Mouse (Mus musculus): ENCODE measurements at regions not wholly inside any gene's neighbourhood (a gene's known extent, or its start where the extent isn't known, plus 50 kb on each side); places are given as distances from the start of the nearest gene placed in this dataset.

DNA sequence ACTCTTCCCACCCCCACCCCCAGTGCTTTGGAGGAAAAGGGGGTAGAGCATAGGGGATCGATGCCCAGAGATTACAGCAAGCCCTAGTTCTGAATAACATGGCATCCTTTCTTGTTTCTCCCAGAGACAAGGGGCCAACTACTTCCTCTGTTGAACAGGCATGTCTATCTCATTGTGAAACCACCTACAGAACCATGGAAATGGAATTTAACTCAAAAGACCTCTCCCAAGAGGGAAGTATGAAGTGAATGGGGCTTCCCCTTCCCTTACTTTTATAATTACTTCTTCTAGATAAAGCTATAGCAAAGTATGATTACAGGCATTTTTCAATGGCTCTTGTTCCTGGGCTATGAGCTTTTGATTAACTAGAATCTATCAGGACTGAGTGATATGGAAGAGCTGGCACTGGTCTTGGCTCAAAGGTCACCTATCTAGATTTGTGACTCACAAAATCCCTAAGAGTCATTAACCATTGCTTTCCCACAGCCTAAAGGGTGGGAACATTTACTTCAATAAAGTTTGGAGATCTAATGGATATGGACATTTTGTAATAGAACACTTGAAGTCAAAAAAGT lies 246.1 kb upstream of the A1bg start:
- Histone ChIP-seq H3K4me3 (ENCODE audit: control insufficient read depth, insufficient read depth, low read length) (no peak overlapping the region), H3K4me1 (replicated peaks; ENCODE audit: control insufficient read depth, insufficient read depth, low read length) (no peaks in the 10 kb centered on the region), H3K27me3 (ENCODE audit: control insufficient read depth, insufficient read depth, low read length) (no peaks in the 10 kb centered on the region), H3K27ac (ENCODE audit: control insufficient read depth, insufficient read depth, low read length) (no peak overlapping the region), H3K36me3 (ENCODE audit: control insufficient read depth, insufficient read depth, low read length) (no peaks in the 10 kb centered on the region)
- no peak for TF ChIP-seq POLR2A (IDR thresholded peaks at IDR 0.05; ENCODE audit: control insufficient read depth, extremely low read depth, insufficient read depth, low read length, poor library complexity)
- no peak for TF ChIP-seq CTCF (IDR thresholded peaks at IDR 0.05; ENCODE audit: borderline replicate concordance, control insufficient read depth, extremely low read depth, insufficient read depth, low read length, poor library complexity)
- 90% methylated on average over 1 of the region's 1 CpGs for WGBS
- DNase-seq = no peak

DNA sequence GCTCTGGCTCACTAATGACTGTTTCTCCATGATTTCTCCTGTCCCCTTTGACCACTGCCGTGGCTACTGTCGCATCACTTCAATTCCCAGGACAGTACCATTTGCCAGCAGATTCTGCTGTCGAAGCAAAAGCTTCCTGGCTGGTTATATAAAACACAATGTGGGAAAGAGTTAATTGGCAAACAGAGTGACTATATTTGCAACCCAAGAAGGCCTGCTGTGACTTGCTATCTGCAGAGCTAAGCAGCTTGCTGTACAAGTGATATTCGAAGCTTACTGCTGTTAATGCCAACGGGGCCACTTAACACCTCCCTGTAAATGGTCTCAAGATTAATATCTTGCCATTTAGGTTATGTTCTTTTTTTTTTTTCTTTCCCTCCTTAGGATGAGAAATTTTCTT lies 242.2 kb upstream of the A1bg start:
- Histone ChIP-seq H3K27ac (ENCODE audit: control insufficient read depth, insufficient read depth, low read length) (no peak overlapping the region), H3K36me3 (ENCODE audit: control insufficient read depth, insufficient read depth, low read length) (no peaks in the 10 kb centered on the region), H3K4me1 (replicated peaks; ENCODE audit: control insufficient read depth, insufficient read depth, low read length) (no peaks in the 10 kb centered on the region), H3K4me3 (ENCODE audit: control insufficient read depth, insufficient read depth, low read length) (no peak overlapping the region), H3K27me3 (ENCODE audit: control insufficient read depth, insufficient read depth, low read length) (no peaks in the 10 kb centered on the region)
- WGBS = 91% methylated on average over 5 of the region's 5 CpGs
- TF ChIP-seq CTCF (IDR thresholded peaks at IDR 0.05; ENCODE audit: borderline replicate concordance, control insufficient read depth, extremely low read depth, insufficient read depth, low read length, poor library complexity) (no peak), POLR2A (IDR thresholded peaks at IDR 0.05; ENCODE audit: control insufficient read depth, extremely low read depth, insufficient read depth, low read length, poor library complexity) (no peak)
- no peak for DNase-seq

GRCm38 (mm10) chr15:61161397-61161796 lies 238.6 kb upstream of the A1bg start:
- Histone ChIP-seq H3K4me1 (replicated peaks; ENCODE audit: control insufficient read depth, insufficient read depth, low read length) (no peaks in the 10 kb centered on the region), H3K4me3 (ENCODE audit: control insufficient read depth, insufficient read depth, low read length) (no peak overlapping the region), H3K27ac (ENCODE audit: control insufficient read depth, insufficient read depth, low read length) (no peak overlapping the region), H3K36me3 (ENCODE audit: control insufficient read depth, insufficient read depth, low read length) (no peaks in the 10 kb centered on the region), H3K27me3 (ENCODE audit: control insufficient read depth, insufficient read depth, low read length) (no peaks in the 10 kb centered on the region)
- TF ChIP-seq CTCF (IDR thresholded peaks at IDR 0.05; ENCODE audit: borderline replicate concordance, control insufficient read depth, extremely low read depth, insufficient read depth, low read length, poor library complexity) (no peak), POLR2A (IDR thresholded peaks at IDR 0.05; ENCODE audit: control insufficient read depth, extremely low read depth, insufficient read depth, low read length, poor library complexity) (no peak)
- 70% methylated on average over 5 of the region's 5 CpGs for WGBS
- no peak for DNase-seq

GRCm38 (mm10) chr15:61160666-61161065 lies 237.9 kb upstream of the A1bg start:
- Histone ChIP-seq H3K27ac (ENCODE audit: control insufficient read depth, insufficient read depth, low read length) (no peak overlapping the region), H3K4me3 (ENCODE audit: control insufficient read depth, insufficient read depth, low read length) (no peak overlapping the region), H3K27me3 (ENCODE audit: control insufficient read depth, insufficient read depth, low read length) (no peaks in the 10 kb centered on the region), H3K4me1 (replicated peaks; ENCODE audit: control insufficient read depth, insufficient read depth, low read length) (no peaks in the 10 kb centered on the region), H3K36me3 (ENCODE audit: control insufficient read depth, insufficient read depth, low read length) (no peaks in the 10 kb centered on the region)
- WGBS = 91% methylated on average over 1 of the region's 1 CpGs
- no peak for TF ChIP-seq CTCF (IDR thresholded peaks at IDR 0.05; ENCODE audit: borderline replicate concordance, control insufficient read depth, extremely low read depth, insufficient read depth, low read length, poor library complexity)
- TF ChIP-seq POLR2A (IDR thresholded peaks at IDR 0.05; ENCODE audit: control insufficient read depth, extremely low read depth, insufficient read depth, low read length, poor library complexity) = no peak
- DNase-seq = no peak

GRCm38 (mm10) chr15:61159552-61159951 lies 236.7 kb upstream of the A1bg start:
- no peak overlapping the region for H3K27ac ChIP-seq (ENCODE audit: control insufficient read depth, insufficient read depth, low read length)
- 94% methylated on average over 5 of the region's 5 CpGs for WGBS
- TF ChIP-seq POLR2A (IDR thresholded peaks at IDR 0.05; ENCODE audit: control insufficient read depth, extremely low read depth, insufficient read depth, low read length, poor library complexity) (no peak), CTCF (IDR thresholded peaks at IDR 0.05; ENCODE audit: borderline replicate concordance, control insufficient read depth, extremely low read depth, insufficient read depth, low read length, poor library complexity) (no peak)
- no peaks in the 10 kb centered on the region for H3K4me1 ChIP-seq (replicated peaks; ENCODE audit: control insufficient read depth, insufficient read depth, low read length)
- no peak overlapping the region for H3K4me3 ChIP-seq (ENCODE audit: control insufficient read depth, insufficient read depth, low read length)
- H3K27me3 ChIP-seq (ENCODE audit: control insufficient read depth, insufficient read depth, low read length) = no peaks in the 10 kb centered on the region
- no peaks in the 10 kb centered on the region for H3K36me3 ChIP-seq (ENCODE audit: control insufficient read depth, insufficient read depth, low read length)
- DNase-seq = no peak

DNA sequence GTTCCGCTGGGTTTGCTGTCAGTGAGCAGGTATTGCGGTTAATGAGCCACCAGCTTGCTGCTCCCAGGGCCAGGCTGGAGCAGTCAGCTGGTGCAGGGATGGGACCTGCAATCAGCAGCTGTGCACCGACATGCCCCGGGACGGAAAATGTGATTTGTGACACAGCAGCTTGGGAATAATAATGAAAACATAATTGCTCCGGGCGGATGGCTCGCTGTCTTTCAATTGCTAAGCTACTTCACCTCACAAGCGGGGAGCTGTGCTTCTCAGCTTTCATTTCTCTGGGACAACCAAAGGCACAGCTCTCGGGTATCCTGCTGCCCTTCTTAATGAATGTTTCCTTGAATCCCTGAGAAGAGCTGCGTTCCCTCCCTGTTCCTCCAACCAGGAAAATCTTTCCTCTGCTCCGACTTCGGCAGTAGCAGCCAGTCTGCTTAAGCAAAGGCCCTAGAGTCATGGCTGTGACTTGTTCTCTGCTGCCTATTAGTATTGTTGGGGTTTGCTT lies 235.3 kb upstream of the A1bg start:
- H3K36me3 ChIP-seq (ENCODE audit: control insufficient read depth, insufficient read depth, low read length) = no peaks in the 10 kb centered on the region
- no peaks in the 10 kb centered on the region for H3K27me3 ChIP-seq (ENCODE audit: control insufficient read depth, insufficient read depth, low read length)
- no peaks in the 10 kb centered on the region for H3K4me1 ChIP-seq (replicated peaks; ENCODE audit: control insufficient read depth, insufficient read depth, low read length)
- 80% methylated on average over 13 of the region's 13 CpGs for WGBS
- TF ChIP-seq POLR2A (IDR thresholded peaks at IDR 0.05; ENCODE audit: control insufficient read depth, extremely low read depth, insufficient read depth, low read length, poor library complexity) (no peak), CTCF (IDR thresholded peaks at IDR 0.05; ENCODE audit: borderline replicate concordance, control insufficient read depth, extremely low read depth, insufficient read depth, low read length, poor library complexity) (no peak)
- H3K4me3 ChIP-seq (ENCODE audit: control insufficient read depth, insufficient read depth, low read length) = no peak overlapping the region
- no peak for DNase-seq
- H3K27ac ChIP-seq (ENCODE audit: control insufficient read depth, insufficient read depth, low read length) = no peak overlapping the region

DNA sequence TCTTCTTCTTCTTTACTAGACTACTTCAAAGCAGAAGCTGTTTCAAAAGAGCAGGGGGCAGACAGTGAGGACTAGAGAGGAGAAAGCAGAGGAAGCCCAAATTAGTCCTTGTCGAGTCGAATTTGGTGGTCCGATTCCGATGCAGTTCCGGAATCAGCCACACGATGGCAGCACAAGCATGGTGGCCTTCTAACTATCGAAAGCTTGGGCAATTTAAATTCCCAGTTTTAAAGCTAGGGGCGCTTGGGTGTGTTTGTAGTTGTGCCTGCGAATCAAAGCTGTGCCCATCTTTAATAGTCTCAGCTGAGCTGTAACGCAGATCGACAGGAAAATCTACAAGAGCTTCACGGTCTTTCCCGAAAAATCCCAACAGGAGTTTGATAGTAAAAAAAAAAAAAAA lies 234.7 kb upstream of the A1bg start:
- Histone ChIP-seq H3K4me1 (replicated peaks; ENCODE audit: control insufficient read depth, insufficient read depth, low read length) (no peaks in the 10 kb centered on the region), H3K4me3 (ENCODE audit: control insufficient read depth, insufficient read depth, low read length) (no peak overlapping the region), H3K27ac (ENCODE audit: control insufficient read depth, insufficient read depth, low read length) (no peak overlapping the region), H3K27me3 (ENCODE audit: control insufficient read depth, insufficient read depth, low read length) (no peaks in the 10 kb centered on the region), H3K36me3 (ENCODE audit: control insufficient read depth, insufficient read depth, low read length) (no peaks in the 10 kb centered on the region)
- peak; percentile 87 for DNase-seq
- TF ChIP-seq POLR2A (IDR thresholded peaks at IDR 0.05; ENCODE audit: control insufficient read depth, extremely low read depth, insufficient read depth, low read length, poor library complexity) (no peak), CTCF (IDR thresholded peaks at IDR 0.05; ENCODE audit: borderline replicate concordance, control insufficient read depth, extremely low read depth, insufficient read depth, low read length, poor library complexity) (peak; percentile 62; the same call in 1 of the 2 replicates)
- 10% methylated on average over 13 of the region's 13 CpGs for WGBS
